Mouse (Mus musculus) gastrocnemius, postnatal 25 days (tissue): ENCODE data around the gene Ciart. TPM values are rescaled to one million over a fixed set of nuclear protein-coding genes. Genes with fewer than 3 reads are reported as not detected.
A peak's percentile ranks its signal among the peaks of the same experiment; 100 is the strongest.
"Not testable (repeated sequence)": the region's sequence is repeated elsewhere in the genome, so short reads cannot be mapped to it uniquely, and the experiment has no call there.

Experiments
- DNase-seq: peaks from one replicate; pipeline ENCODE4 v3.0.0; 2022
- long read RNA-seq, 2 experiments: library from polyadenylated mRNA; stranded (forward); transcript quantifications; one replicate each; pipeline ENCODE4 v2.0.0; 2021
- total RNA-seq, 2 experiments: library from RNA; stranded (reverse); gene quantifications; 1 replicate in 1 of 2; 2 replicates in 1 of 2; pipeline ENCODE4 v1.2.3; 2021

The Ciart gene
- total RNA-seq: 1 to 10 TPM in 1 of 2 experiments, under 1 TPM in 1; 0.82 to 7.7 TPM
- long read RNA-seq, experiment 1: 0 reads
- long read RNA-seq, experiment 2, transcript Ciart-201 (6 exons, 1,398 nt): major isoform, 6 of 13 reads
- long read RNA-seq, experiment 2, partial matches to known transcripts: 3 of 13 reads
- long read RNA-seq, experiment 2, other reads (novel, unspliced or antisense): 3 of 13 reads

DNA sequence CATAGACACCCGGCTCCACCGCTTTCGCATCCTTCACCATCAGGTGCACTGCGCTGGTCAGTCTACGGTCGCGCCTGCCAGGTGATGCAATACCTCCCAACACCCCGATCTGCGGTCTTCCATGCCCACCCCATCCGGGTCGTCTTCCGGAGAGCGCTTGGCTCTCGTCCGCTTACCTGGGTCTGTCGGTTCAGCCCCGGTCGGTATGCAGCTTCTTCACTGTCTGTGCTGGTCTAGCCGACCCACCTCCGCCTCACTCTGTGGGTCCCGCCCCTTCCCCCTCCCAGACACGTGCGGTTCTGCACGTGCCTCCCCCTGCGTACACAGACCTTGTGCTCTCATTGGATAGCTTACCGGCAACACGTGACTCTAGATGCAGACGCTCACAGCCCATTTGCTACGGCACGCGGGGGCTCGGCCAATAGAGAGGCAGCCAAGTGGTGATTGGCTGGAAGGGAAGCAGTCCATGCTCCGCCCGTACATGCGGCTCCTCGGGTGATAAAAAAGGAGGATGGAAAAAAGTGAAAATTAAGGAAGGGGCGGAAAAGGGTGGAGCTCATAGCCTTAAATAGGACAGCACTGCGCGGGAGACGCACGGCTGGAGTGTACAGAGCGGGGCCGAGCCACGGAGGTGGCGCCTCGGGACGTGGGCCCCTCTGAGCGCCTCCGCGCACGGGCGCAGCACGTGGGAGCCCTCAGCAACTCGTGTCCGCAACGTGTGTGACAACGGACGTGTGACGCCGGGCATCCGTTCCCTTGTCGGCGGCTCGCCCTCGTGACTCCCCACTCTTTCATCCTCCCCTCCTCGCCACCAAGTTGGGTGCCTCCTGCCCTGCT lies at the start of gene Ciart:
Gene Ciart, minus strand, starts transcription at position 273 of the 837 bp plus-strand sequence.
- DNase-seq: peak; percentile 97

DNA sequence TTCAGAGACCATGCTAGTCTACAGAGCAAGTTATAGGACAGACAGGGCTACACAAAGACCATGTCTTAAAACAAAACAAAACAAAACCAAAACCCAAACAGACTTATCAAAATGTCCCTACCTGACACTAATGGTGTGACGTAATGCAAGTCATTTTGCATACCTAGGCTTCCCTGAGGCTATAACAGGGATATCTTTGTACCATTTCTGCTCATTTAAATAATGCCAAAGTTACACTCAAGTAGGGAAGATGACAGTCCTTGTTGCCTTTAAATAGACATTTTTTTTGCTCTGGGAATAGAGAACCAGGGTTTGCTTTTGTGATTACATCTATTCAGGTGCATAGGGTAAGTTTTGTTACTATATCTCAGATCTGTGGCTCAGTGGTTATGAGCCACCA lies 49.4 kb upstream of the Ciart start:
- DNase-seq: no peak

DNA sequence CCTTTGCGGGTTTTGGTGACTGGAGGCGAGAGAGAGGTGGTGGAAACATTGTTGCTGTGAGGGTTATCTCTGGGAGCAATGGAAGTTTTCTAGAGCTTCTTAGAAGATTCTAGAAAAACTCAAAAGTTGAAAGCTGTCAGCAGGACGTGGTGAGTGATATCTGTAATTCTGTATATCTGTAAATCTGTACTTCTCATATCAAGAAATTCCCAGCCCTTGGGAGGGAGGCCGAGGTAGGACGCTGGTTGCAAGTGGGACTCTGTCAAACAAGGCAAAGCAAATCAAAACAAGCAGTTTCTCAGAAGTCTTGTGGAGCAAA lies 48.4 kb upstream of the Ciart start:
- DNase-seq: no peak

DNA sequence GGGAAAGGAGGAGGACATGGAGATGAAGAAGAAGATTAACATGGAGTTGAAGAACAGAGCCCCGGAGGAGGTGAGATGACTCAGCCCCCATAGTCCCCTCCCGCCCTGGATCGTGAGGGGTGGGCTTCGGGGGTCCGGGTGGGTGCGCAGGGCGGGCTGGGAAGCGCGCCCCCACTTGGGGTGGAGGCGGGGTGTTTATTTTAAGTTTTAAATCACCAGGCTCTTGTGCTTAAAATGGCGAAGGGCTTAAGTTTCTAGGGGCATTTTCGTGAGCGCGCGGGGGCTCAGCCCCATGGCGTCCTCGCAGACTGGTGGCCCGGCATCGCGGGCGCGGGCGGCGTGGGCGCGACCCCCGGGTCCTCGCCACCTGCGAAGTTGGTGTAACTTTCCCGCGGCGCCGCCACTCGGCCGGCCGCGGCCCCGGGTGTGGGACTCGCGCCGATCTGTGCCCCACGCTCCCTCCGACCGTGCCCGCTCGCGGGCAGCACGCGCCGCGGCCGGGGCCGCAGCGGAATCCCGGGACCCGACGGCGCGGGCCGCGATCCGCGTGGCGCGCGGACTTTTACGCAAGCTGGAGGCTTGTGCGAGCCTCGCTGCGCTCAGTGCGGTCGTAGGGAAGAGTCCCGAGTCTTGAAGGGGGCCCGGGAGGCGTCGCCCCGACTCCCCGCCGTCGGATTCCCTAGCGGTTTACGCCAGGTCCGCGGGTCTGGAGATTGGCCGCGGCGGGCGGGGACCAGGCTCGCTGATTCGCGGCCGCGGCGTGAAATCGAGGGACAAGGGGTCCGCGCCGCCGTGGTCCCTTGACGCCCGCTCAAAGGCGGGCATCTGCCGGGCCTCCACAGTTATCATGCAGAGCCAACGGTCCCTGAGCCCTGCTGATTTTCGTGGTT lies 47.8 kb upstream of the Ciart start:
- peak; percentile 45 for DNase-seq

DNA sequence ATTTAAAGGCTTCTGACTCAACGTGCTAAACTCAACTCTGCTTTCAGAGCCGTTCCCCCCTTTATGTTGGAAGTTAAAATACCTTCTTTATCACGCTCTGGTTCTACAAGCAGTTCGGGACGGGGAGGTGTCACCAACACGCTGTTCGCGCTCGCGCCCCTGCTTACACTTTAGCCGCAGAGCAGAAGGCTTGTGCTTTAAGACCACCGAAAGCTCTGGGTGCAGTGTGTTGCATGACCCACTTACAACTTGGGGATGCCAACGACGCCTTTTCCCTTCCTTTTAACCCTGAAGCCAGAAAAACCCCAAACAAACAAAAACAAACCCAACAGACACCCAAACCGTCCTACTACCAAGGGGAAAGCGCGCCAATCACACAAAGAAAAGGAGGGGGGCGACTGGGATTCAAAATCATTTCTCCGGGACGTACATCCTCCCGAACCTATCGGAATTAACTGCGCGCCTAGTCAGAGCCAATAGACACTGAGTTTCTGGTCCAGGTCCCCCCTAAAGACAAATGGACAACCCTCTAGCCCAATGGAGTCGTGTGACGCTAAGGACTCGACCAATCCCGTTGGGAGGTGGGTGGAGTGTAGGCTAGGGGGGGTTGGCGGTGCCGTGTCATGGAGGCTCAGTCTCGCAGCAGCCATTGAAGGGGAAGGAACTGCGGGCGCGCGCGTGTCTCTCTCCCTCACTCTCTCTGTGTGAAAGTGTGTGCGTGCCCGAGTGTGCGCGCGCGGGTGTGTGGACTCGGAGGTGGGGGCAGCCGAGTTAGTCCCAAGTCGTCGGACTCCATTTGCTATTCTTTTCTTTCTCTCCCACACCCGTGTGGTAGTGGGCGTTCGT lies 46.8 kb upstream of the Ciart start, which contains the start of gene Anp32e:
Gene Anp32e, plus strand, starts transcription at position 589 of the 846 bp plus-strand sequence.
- peak; percentile 97 for DNase-seq

DNA sequence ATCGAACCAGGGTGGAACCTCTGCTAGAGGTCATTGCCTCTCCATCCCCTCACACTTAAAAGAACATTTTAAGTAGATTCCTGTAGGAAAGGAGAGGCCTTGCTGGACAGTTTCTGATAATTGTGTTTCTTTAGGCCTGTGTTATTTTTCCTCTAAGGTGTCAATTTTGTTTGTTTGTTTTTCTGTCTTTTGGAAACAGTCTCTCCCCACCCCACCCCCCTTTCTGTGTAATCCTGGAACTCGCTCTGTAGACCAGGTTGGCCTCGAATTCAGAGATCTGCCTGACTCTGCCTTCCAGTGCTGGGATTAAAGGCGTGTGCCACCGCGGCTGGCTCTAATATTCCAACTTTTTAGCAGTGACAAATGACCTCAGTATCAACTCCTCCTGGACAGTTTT lies 46.2 kb upstream of the Ciart start:
- DNase-seq: no peak

DNA sequence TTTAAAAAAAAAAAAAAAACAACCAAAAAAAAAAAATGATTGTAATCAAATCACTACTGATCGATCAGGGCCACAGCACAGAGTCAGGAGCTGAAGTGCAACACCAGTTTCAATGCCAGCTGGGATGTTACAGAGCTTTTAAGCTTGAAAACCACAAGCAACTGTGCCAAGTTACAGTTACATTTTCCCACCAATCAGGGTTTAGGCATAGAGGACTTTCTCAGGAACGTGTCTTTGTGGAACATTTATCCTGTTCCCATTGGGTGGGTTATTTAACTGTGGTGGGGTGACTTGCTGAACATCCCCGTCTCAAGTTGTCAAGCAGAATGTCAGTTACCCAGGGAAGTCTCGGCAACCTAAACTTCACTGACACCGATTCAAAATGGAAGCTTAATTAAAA lies 43.0 kb upstream of the Ciart start:
- no peak for DNase-seq

DNA sequence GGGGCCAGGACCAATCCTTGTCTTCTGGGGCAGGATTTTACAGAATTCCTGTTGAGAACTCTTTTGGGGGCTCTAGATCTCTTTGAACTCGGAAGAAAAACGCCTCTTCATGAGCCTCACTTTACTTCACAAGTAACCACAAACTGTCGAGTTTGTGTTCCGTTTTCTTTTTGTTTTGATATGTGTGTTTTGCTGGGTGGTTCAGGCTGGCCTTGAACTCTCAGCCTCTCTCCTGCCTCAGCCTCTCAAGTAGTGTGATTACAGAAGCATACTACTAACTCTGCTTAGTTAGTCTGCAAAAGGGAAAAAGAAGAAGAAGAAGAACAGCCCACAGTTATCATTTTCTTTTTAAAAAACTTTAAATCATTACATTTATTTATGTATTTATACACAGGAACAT lies 42.1 kb upstream of the Ciart start:
- no peak for DNase-seq

DNA sequence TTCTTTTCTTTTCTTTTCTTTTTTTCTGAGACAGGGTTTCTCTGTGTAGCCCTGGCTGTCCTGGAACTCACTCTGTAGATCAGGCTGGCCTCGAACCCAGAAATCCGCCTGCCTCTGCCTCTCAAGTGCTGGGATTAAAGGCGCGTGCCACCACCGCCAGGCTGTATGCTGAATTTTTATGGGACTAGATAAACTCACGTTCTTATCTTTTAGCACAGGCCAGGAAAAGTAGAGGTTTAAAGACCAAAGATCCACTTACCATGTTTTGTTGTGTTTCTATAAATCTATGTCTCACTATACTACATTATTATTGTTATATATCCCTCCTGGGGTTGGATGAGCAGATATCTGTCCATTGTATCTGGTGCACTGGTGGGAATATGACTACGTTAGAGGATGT lies 41.4 kb upstream of the Ciart start:
- not testable (repeated sequence) for DNase-seq

DNA sequence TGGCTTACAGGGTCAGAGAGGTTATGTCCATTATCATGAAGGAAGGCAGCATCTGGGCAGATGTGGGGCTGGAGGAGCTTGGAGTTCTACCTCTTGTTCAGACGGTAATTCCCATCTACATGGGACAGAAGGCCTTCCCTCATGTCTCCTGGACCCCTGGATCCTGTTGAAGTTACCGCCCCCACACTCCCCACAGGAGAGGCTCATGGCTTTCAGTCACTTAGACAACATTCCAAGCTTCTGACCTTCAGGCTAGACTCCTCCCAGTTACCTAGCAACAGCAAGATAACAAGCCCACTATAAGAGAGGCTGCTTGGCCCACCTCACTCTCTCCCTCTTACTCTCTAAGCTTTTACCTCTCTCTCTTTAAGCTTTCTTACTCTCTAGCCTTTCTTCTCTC lies 38.5 kb upstream of the Ciart start:
- not testable (repeated sequence) for DNase-seq

DNA sequence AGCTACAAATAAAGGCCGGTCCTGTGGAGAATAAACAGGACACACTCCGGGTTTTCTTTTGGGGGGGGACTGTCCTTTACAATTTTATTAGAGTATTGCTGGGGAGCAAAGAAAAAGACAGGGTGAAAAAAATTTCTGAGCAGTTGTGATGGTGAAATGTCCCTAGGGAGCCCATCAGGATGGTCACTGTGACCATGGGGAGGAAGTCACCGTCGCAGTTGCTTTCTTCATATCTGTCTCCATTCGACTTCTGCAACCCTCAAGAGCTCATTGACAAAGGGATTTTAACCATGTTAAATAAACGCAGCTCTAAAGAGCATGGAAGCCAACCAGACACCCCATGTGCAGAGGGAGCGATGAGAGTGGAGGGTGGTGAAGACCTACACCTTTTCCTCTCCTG lies 34.7 kb upstream of the Ciart start:
- no peak for DNase-seq

DNA sequence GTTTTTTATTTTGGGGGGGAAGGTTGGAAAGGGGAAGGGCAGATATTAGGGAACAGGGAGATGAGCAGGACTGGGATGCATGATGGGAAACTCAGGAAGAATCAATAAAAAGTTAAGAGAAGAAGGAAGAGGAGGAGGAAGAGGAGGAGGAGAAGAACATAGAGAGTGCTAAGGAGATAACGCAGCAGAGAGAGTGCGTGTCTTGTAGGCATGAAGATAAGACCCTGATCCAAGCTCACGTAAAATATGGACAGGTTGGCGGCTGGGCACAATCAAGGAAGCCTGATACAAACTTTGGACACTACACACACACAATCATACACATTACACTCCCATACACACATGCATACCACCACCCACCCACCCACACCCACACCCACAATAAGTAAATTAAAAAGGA lies 32.7 kb upstream of the Ciart start:
- DNase-seq: no peak

DNA sequence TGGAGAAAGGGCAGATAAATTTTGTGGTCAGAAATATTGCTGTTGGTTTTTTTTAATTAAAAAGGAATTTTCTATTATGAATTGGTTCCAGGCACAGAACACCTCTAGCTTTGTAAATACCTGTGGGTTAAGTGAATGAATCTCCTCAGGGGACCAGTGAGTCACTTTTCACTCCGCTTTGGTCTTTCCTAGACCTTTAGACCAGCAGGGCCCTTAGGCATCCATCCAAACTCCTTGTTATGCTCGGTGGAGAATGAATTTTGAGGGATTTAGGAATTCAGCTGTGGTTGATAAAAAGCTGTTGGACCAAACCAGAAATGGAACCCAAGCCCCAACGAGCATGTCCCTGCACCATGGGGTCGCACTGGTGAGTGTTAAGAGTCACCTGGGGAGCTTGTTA lies 25.6 kb upstream of the Ciart start:
- no peak for DNase-seq

DNA sequence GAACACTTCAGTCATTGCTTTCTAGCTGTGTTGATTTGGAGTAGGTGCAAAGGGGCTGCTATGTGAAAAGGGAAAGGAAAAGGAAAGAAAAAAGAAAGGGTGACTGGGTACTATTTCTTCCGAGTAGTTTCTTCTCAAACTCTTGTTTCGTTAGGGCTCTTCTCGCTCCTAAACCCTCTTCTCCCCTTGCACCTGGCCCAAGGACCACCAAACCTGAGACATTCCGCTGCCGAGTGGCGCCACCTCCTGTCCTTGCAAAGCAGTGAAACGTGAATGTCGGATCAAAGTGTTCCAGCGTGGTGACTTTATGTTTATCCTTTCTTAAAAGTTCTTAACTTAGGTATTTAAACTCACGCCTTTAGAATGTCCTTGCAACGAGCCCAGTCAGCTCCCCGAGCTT lies 24.8 kb upstream of the Ciart start:
- DNase-seq: no peak

DNA sequence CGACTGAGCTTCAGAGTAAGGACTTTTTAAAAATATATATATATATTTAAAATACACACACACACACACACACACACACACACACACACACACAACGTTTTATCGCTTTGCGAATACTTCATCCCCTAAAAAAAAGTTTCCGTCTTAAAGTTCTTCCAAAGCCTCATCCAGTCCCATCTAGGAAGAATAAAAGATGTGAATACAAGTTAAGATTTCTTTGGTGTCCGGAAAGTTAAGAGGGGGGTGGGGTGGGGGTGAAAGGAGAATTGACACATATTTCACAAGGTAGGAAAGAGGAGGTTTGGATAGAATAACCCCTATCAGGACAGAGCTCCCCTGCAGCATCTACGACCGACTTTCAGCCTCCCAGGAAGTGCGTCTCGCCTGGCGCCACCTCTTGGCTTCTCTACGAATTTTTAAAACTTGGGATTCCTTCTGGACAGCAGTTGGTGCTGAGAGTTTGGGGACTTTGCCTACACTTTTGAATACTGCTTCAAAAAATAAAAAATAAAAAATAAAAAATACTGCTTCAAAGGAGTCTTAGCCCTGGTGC lies 24.0 kb upstream of the Ciart start:
- no peak for DNase-seq

DNA sequence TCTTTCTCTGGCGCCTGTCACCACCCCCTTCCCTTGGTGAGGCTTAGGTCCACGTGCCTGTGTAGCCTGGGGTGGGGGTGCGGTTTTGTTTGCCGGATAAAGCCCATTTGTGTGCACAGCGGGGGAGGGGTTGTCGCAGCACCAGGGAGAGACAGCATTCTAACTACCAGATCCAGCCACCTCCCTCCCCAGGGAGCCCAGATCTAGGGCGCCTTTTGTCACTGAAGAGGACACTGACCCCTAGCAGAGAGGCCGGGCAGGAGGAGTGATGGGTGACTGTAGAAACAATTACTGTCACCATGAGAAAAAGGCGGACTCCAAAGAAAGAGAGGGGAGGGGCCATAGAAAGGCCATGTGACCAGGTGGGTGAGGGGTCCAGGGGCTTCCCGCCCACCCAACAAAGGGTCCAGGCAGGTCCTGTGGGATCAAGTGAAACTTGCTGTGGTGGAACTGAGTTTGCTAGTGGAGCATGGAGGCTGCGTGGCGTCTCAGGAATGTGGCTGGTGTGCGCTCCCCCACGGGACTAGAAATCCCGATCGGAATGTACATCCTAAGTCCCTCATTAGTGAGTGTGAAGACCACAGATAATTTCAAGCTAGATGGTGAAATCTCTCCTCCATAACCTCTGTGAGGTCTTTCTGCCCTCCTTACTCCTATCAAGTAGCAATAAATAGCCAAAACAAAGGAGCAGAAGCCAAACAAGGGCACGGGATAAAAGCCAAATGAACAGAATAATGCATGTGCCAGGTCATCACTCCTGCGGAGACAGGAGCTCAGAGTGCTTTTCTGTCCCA lies 23.3 kb upstream of the Ciart start:
- no peak for DNase-seq

DNA sequence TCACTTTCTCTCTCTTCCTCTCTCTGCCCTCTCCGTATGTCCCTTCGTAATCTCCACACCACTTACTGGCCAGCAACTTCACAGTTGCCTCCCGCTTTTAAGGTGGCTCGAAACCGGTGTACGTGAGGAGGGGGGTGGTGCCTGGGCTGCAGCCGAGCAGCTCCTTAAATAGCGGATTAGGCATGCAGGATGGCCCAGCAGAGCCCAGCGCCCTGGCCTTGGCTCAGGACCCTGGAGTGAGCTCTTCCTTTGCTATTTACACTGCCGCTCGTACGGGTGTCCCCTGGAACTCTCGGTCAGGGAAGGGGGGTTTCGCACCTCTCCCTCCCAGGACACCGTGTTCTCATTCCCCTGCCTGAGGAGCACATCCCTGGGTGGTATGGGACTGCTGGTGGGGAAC lies 22.5 kb upstream of the Ciart start, which contains the start of gene Car14:
Gene Car14, minus strand, starts transcription at position 124 of the 400 bp plus-strand sequence.
- peak; percentile 74 for DNase-seq

DNA sequence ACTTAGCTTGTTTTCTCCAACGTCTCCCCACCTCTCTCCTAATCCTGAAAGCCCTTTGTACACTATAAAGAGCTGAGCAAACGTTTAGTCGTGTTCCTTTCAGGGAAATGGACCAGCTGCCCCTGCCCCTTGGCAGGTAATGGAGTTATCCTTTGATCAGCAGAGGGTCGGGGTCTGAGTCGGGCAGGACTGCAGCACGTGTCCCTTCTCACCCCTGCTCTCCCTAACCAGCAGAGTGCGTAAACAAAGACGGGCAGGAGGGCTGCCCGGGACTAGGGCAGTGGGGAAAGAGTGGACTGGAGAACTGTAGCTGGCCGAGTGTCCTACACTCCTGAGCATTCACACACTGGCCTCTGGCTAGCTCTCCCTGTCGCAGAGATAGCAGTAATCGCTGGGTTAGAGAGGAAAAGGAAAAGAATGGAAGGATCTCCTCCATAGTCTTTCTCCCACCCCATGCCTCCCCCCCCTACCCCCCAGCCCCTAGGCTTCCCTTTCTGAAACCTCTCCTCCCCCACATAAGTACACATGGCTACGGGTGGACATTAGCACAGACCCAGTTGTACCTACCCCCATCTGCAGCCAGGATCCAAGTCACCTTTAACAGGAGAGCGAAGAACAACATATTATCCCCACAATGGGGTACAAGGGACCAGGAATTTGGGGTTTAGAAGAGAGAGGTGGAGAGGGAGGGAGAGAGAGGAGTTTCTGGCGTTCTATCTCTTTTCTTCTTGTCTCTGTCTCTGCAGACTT lies 21.9 kb upstream of the Ciart start:
- DNase-seq: no peak

DNA sequence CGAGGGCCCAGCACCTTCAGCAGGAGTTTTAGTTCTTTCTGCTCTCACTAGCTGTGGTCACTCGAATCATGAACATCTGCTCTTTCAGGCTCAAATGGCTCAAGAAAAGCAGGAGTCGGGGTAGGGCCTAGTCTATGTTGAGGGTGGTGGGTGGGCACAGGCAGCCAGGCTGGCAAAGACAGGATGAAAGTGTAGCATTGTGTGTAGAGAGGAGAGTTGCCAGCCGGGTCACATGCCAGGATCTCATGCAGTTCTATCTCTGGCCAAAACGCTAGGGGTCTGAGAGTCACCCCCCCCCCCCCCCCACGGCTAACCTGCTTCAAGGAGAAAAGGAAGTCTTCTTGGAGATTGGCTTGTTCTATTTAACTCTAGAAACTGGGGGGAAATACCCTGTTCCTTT lies 20.6 kb upstream of the Ciart start:
- no peak for DNase-seq

DNA sequence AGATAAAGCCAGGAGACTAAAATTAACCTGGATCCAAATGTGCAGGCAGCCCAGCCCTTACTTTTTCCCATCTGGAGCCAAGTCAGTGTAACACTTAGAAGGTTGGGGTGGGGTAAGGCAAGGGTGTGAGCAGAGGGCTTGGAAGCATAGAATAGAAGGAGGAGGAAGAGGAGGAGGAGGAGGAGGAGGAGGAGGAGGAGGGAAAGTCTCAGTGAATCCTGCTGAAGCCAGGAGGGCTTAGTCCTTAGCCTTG lies 20.2 kb upstream of the Ciart start:
- no peak for DNase-seq
